Mouse (Mus musculus) splenic B cell, adult 2 months (primary cell): ENCODE measurements at regions not wholly inside any gene's neighbourhood (a gene's known extent, or its start where the extent isn't known, plus 50 kb on each side); places are given as distances from the start of the nearest gene placed in this dataset.
"Not testable (repeated sequence)": the region's sequence is repeated elsewhere in the genome, so short reads cannot be mapped to it uniquely, and the experiment has no call there.

Experiments
- DNase-seq: peaks from one replicate; pipeline ENCODE4 v3.0.0-alpha.2; 2011; ENCODE audit warnings: low read depth, low spot score
- H3K27me3 ChIP-seq: 2 replicates; pipeline ENCODE4 v1.6.1; 2012; ENCODE audit warnings: mild to moderate bottlenecking, low read length, moderate library complexity, mixed read lengths; ENCODE audit not compliant: control insufficient read depth, poor library complexity, insufficient read depth, severe bottlenecking
- H3K36me3 ChIP-seq: 2 replicates; pipeline ENCODE4 v1.6.1; 2012; ENCODE audit warnings: mild to moderate bottlenecking, low read length, moderate library complexity, mixed read lengths; ENCODE audit not compliant: control insufficient read depth, poor library complexity, insufficient read depth, severe bottlenecking

- no peaks in the 10 kb centered on the region for H3K36me3 ChIP-seq
- no peak for DNase-seq
- H3K27me3 ChIP-seq: no peaks in the 10 kb centered on the region
These were observed 1638.0 kb downstream of the Car8 start for GRCm38 (mm10) chr4:6600766-6601367.

- no peaks in the 10 kb centered on the region for H3K27me3 ChIP-seq
- no peak for DNase-seq
These were observed 1642.5 kb downstream of the Car8 start for GRCm38 (mm10) chr4:6596321-6596720.

DNA sequence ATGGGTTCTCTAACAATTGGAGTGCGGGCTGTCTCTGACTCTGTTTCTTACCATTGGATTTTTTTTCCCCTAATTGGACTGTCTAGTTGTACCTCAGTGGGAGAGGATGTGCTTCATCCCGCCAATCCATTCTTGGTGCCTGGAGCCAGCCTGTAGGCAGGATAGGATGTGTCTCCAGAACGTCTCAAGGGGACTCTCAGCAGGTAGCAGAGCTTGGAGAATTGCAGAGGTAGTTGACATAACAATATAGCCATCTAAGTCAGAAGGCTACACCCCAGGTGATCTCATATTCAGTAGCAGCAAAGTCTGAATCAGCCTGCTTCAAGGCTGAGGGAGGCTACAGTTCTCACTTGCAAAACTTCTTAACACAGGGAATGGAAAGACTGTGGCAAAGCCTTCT, 1646.0 kb downstream of the Car8 start:
- not testable (repeated sequence) for H3K36me3 ChIP-seq, H3K27me3 ChIP-seq, DNase-seq

More at GRCm38 (mm10) chr4:6596321-6596720, 1642.5 kb downstream of the Car8 start:
- H3K36me3 ChIP-seq: no peaks in the 10 kb centered on the region

- H3K27me3 ChIP-seq: no peaks in the 10 kb centered on the region
- H3K36me3 ChIP-seq: no peaks in the 10 kb centered on the region
- peak; percentile 64 for DNase-seq
These were observed 1677.1 kb downstream of the Car8 start for GRCm38 (mm10) chr4:6561604-6562357.

DNA sequence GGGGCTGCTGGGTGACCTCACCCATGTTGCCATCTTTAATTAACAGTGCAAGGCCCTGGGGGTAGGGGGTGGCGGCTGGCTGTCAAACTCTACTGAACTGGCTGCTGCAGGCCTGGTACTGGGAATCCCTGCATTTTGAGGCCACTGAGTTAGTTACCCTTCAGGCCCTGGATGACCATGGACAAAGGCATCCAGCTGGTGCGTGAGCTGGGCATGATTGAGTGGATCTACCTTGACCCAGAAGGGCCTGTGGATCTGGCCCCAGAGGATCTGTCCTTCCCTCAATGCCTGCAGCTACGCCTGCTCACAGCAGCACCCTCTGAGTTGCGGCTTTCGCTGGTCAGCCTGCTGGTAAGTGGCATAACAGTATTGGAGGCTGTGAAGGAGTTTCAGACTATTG, 1699.2 kb downstream of the Car8 start:
- Histone ChIP-seq H3K27me3 (no peaks in the 10 kb centered on the region), H3K36me3 (no peaks in the 10 kb centered on the region)
- no peak for DNase-seq

- no peaks in the 10 kb centered on the region for H3K27me3 ChIP-seq
- no peaks in the 10 kb centered on the region for H3K36me3 ChIP-seq
- DNase-seq: no peak
These were observed 1706.4 kb downstream of the Car8 start for GRCm38 (mm10) chr4:6532441-6532840.

DNA sequence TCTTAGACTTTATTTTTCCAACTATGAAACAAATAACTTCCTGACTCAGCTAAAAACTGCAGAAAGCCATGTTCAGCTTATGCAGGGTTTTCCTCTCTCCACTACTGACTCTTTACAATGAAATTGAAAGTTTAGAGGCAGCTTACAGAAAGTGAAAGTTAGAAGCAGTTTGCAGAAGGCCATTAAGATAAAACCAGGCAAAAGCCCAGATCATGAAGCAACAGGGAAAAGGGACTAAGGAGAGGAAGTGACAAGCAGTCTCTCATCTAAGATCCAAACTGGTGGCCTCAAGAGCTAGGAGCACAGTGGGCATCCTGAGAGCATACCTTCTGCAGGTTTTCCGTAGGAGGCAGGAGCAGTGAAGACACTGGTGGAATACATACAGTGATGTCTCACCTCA, 1721.2 kb downstream of the Car8 start:
- H3K36me3 ChIP-seq: no peaks in the 10 kb centered on the region
- no peaks in the 10 kb centered on the region for H3K27me3 ChIP-seq
- no peak for DNase-seq

DNA sequence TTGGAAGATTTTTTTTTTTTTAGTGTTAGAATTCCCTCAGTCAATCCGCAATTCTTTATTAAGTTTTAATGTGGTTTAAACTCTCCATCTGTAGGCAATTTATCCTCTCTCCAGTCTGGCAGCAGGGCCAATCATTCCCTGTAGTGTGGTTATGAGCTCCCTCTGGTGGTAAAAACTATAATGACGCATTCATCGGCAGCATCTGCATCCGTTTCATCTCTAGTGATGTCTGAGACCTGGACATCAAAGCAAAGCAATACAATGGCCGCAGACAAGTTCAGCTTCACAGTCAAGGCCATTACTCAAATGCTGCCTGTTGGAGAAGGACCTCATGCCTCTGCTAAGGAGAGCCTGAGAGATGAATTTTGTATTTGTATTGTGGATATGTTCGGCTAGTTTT, 1721.7 kb upstream of the Impad1 start:
- Histone ChIP-seq H3K27me3 (no peaks in the 10 kb centered on the region), H3K36me3 (no peaks in the 10 kb centered on the region)
- DNase-seq: peak; percentile 80

DNA sequence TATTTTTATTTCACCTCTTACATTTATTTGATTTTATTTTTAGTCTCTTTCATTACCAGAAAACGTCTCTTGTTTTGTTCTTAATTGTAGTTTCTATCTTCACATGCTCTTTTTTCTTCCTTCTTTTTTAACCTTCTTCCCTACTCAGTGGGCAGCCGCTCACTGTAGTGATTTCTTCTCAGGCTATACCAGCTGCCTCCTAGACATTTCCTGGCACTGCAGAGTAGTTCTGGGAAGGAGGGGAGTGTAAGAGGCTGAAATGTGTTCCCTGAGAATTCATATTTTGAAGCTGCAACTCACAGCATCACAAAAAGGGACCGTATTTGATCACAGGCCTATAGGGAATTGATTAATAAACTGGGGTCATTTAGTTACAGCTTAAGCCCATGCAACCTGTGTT, 1720.5 kb upstream of the Impad1 start:
- no peak for DNase-seq
- no peaks in the 10 kb centered on the region for H3K27me3 ChIP-seq
- H3K36me3 ChIP-seq: no peaks in the 10 kb centered on the region

DNA sequence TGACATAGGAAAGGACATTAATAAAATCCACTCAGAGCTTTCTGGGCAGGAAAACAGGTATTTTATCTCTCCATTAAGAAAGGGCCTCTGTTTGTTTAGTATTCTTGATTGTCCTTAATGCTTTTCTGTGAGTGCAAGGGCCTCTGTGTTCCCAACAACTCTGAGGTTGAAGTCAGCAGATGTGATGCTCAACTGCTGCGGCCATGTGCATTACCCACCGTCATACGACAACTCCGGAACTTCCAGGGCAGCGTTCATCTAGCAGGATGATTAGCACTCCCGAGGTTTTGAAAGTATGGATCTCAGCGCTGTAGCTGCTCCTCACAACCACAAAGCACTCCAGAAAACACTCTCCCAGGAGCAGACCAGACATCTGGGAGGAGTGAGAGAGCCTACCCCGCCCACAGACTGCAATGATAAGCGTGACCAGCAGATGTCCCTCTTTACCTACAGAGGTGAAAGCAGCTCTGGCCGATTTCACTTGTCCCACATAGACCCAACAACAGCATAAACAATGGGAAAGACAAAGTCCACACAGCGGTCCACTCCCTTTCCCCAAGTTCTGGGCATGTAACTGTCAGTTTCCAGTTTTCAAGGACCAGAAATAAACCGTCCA, 1719.7 kb upstream of the Impad1 start:
- Histone ChIP-seq H3K27me3 (no peaks in the 10 kb centered on the region), H3K36me3 (no peaks in the 10 kb centered on the region)
- peak; percentile 75 for DNase-seq

GRCm38 (mm10) chr4:6508091-6508490, 1714.9 kb upstream of the Impad1 start:
- H3K27me3 ChIP-seq: no peaks in the 10 kb centered on the region

More at GRCm38 (mm10) chr4:6508091-6508490, 1714.9 kb upstream of the Impad1 start:
- DNase-seq: no peak
- H3K36me3 ChIP-seq: no peaks in the 10 kb centered on the region
